Mouse (Mus musculus): ENCODE measurements around the gene Pald1. TPM values are rescaled to one million over a fixed set of nuclear protein-coding genes. Genes with fewer than 3 reads are reported as not detected.

The Pald1 gene
- polyA plus RNA-seq, 1 experiment from 2014 or later: 22.5 TPM

DNA sequence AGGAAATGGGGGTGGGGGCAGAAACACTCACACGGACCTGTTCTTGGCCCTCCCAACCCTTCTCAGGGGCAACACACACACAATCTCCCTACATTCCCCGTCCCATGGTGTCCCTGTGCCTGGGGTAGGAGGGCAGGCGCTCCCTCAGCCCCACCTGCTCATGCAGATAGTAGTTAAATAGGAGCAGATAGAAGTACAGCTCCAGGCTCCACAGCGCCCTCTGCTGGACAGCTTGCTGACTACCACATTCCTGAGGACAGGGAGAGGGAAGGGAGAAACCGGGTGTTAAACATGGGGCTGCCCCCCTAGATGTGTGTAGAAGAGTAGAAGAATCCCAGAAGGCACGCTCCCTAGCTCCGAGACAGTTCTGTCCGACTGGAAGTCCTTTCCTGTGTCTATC is 39.4 kb downstream of the Pald1 start:
- no peak overlapping the region for H3K4me2 ChIP-seq
- ATAC-seq (ENCODE audit: insufficient number of reproducible peaks, insufficient read depth, low FRiP score, low TSS enrichment, low read depth): no peak
- H3K36me3 ChIP-seq: peaks cover 31% of the 10 kb centered on the region
- WGBS: 58% methylated on average over 8 of the region's 8 CpGs
- no peak overlapping the region for H3K27ac ChIP-seq
- H3K4me1 ChIP-seq: peaks cover 7% of the 10 kb centered on the region; the same call in 1 of the 2 replicates
- no peaks in the 10 kb centered on the region for H3K9me3 ChIP-seq
- H3K27me3 ChIP-seq: no peaks in the 10 kb centered on the region
- H3K9ac ChIP-seq: no peak overlapping the region
- H3K4me3 ChIP-seq: no peak overlapping the region

DNA sequence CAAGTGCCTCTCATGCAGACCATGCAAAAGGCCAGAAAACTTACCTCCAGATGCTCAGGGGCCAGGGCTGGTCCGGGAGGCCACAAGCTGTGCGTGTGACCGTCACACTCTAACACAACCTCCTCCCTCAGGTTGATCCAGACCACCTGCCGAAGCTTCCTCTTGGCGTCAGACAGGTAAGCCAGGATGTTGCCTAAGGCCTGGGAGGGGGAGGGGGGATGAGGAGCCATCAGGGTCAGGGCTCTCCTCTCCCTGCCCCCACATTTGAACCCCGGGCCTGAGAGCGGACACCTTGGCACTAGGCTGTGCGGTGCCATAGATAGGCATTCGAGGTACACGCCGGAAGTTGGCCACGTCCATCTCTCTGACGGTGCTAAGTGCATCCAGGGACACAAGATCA is 40.6 kb downstream of the Pald1 start:
- no peak overlapping the region for H3K4me2 ChIP-seq
- 89% methylated on average over 13 of the region's 13 CpGs for WGBS
- no peak overlapping the region for H3K9ac ChIP-seq
- H3K27me3 ChIP-seq: no peaks in the 10 kb centered on the region
- H3K27ac ChIP-seq: no peak overlapping the region
- H3K9me3 ChIP-seq: no peaks in the 10 kb centered on the region
- H3K36me3 ChIP-seq: peaks cover 21% of the 10 kb centered on the region
- H3K4me3 ChIP-seq: no peak overlapping the region
- peaks cover 7% of the 10 kb centered on the region; the same call in 1 of the 2 replicates for H3K4me1 ChIP-seq
- ATAC-seq (ENCODE audit: insufficient number of reproducible peaks, insufficient read depth, low FRiP score, low TSS enrichment, low read depth): no peak

DNA sequence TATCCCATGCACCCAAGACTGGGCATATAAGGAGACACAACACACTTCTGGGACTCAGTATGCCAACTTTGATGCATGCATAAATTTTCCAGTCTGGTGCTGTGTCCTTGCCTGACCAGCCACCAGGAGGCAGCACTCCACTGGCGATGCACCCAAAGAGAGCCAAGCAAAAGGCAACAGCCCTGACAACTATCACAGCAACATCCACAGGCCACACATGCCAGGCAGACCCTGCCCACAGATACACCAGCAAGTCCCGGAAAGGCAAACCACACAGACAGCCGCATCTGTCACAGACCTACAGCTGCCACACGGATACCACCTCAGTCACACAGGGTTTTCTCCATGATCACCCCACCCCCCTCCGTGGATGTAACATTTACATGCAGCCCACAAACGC is 41.8 kb downstream of the Pald1 start:
- Histone ChIP-seq H3K4me2 (no peak overlapping the region), H3K9ac (no peak overlapping the region), H3K27ac (no peak overlapping the region), H3K27me3 (no peaks in the 10 kb centered on the region), H3K4me3 (no peak overlapping the region), H3K9me3 (no peaks in the 10 kb centered on the region), H3K36me3 (peaks cover 12% of the 10 kb centered on the region; the same call in 1 of the 2 replicates), H3K4me1 (peaks cover 7% of the 10 kb centered on the region; the same call in 1 of the 2 replicates)
- no peak for ATAC-seq (ENCODE audit: insufficient number of reproducible peaks, insufficient read depth, low FRiP score, low TSS enrichment, low read depth)
- 58% methylated on average over 6 of the region's 6 CpGs for WGBS

DNA sequence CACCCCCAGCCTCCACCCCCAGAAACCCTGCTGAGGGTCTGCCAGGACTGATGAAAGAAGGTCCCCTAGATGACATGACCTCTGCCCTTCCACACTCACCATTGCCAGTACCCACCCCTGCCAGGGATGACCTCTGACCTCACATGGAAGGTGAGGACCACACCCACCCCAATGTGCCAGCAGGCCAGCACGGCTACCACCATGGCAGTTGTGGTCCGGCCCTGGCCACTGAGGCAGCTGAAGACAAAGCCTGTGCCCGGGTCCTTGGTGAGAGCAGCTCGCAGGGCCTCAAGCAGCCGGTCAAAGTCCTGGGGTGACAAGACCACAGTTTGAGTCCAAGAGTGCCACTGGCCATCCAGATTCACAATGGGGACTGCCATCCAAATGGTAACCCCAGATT is 42.3 kb downstream of the Pald1 start:
- no peak overlapping the region for H3K4me2 ChIP-seq
- no peaks in the 10 kb centered on the region for H3K9me3 ChIP-seq
- H3K36me3 ChIP-seq: peaks cover 10% of the 10 kb centered on the region; the same call in 1 of the 2 replicates
- H3K4me3 ChIP-seq: no peak overlapping the region
- 92% methylated on average over 5 of the region's 5 CpGs for WGBS
- peaks cover 7% of the 10 kb centered on the region; the same call in 1 of the 2 replicates for H3K4me1 ChIP-seq
- H3K9ac ChIP-seq: no peak overlapping the region
- no peaks in the 10 kb centered on the region for H3K27me3 ChIP-seq
- no peak for ATAC-seq (ENCODE audit: insufficient number of reproducible peaks, insufficient read depth, low FRiP score, low TSS enrichment, low read depth)
- no peak overlapping the region for H3K27ac ChIP-seq

DNA sequence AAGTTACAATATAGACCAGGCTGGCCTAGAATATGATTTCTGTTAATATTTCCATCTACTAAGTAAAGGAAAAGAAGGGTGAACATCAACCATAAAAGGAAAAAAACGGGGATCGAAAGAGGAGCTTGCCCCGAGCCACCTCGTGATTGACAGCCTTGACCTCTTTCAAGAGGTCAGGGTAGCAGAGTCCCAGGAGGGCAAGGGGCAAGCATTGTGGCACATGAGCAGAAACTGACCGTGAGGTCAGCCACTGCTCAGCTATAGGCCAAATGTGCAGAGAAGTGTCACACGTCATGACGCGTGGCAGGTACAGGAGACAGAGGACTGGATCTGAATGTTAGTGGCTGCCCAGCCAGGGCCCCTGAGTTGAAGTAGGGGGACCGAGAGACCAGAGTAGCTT is 43.1 kb downstream of the Pald1 start:
- no peaks in the 10 kb centered on the region for H3K27me3 ChIP-seq
- WGBS: 48% methylated on average over 9 of the region's 9 CpGs
- H3K4me2 ChIP-seq: no peak overlapping the region
- H3K4me3 ChIP-seq: no peak overlapping the region
- no peak overlapping the region for H3K9ac ChIP-seq
- H3K9me3 ChIP-seq: no peaks in the 10 kb centered on the region
- H3K27ac ChIP-seq: no peak overlapping the region
- H3K36me3 ChIP-seq: peaks cover 10% of the 10 kb centered on the region; the same call in 1 of the 2 replicates
- ATAC-seq (ENCODE audit: insufficient number of reproducible peaks, insufficient read depth, low FRiP score, low TSS enrichment, low read depth): no peak
- peaks cover 7% of the 10 kb centered on the region; the same call in 1 of the 2 replicates for H3K4me1 ChIP-seq

DNA sequence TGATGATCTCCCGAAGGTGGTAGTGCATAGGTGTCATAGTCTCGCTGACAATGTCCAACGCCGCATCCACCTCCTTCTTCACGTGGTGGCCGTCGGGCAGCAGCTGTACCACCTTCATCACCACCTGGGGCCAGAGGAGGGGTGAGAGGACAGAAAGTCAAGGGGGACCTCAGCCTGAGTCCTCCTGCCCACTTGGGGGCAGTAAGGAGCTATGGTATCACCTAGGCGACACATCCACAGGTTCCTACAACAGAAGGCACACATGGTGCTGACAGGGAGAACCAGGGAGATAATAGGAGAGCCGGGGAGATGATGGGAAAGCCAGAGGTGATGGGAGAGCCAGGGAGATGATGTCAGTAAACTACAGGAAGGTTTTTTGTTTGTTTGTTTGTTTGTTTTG is 44.1 kb downstream of the Pald1 start:
- WGBS: 90% methylated on average over 9 of the region's 9 CpGs
- Histone ChIP-seq H3K9me3 (no peaks in the 10 kb centered on the region), H3K9ac (no peak overlapping the region), H3K36me3 (peaks cover 10% of the 10 kb centered on the region; the same call in 1 of the 2 replicates), H3K27me3 (no peaks in the 10 kb centered on the region), H3K4me1 (peaks cover 7% of the 10 kb centered on the region; the same call in 1 of the 2 replicates), H3K4me3 (no peak overlapping the region), H3K4me2 (no peak overlapping the region), H3K27ac (no peak overlapping the region)
- ATAC-seq (ENCODE audit: insufficient number of reproducible peaks, insufficient read depth, low FRiP score, low TSS enrichment, low read depth): no peak

DNA sequence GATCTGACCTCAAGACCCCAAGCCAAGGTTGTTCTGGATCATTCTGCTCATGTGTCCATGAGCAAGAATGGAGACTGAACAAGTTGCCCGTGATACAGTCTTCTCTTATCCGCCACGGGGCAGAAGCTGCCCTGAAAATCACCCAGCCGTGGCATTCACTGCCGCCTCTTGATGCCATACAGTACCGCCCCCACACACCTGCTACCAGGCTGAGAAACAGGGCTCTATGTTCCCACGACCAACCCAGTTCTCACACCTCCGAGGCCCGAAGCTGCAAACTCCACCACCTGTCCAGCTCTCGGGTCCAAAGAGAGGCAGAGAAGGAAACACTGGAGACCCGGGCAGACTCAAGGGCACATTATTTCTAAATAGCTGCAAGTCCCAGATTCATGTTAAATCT is 45.7 kb downstream of the Pald1 start:
- Histone ChIP-seq H3K4me2 (no peak overlapping the region), H3K4me1 (peaks cover 7% of the 10 kb centered on the region; the same call in 1 of the 2 replicates), H3K27me3 (no peaks in the 10 kb centered on the region), H3K9ac (no peak overlapping the region), H3K4me3 (no peak overlapping the region), H3K9me3 (no peaks in the 10 kb centered on the region), H3K36me3 (peaks cover 9% of the 10 kb centered on the region), H3K27ac (no peak overlapping the region)
- no peak for ATAC-seq (ENCODE audit: insufficient number of reproducible peaks, insufficient read depth, low FRiP score, low TSS enrichment, low read depth)
- 89% methylated on average over 11 of the region's 11 CpGs for WGBS

DNA sequence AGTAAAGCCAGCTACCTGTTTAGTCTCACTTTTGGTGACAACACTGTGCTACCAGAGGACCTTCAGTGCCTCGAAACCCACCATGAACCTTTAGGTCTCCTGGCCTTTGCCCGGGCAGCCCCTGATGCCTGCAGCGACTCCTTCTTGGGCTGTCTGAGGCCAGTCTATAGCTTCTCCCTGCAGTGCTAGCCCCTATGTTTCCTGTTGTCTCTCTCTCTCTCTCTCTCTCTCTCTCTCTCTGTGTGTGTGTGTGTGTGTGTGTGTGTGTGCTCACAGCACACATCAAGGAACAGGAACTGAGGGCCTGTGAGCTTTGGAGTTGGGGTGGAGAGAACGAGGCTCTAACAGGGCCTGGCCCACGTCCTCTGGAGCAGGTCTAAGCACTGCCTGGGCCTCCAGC is 46.7 kb downstream of the Pald1 start:
- Histone ChIP-seq H3K9ac (no peak overlapping the region), H3K27me3 (no peaks in the 10 kb centered on the region), H3K4me2 (no peak overlapping the region), H3K4me3 (no peak overlapping the region), H3K36me3 (peaks cover 7% of the 10 kb centered on the region), H3K9me3 (no peaks in the 10 kb centered on the region), H3K4me1 (peaks cover under 1% of the 10 kb centered on the region; the same call in 1 of the 2 replicates), H3K27ac (no peak overlapping the region)
- WGBS: 73% methylated on average over 5 of the region's 5 CpGs
- no peak for ATAC-seq (ENCODE audit: insufficient number of reproducible peaks, insufficient read depth, low FRiP score, low TSS enrichment, low read depth)

DNA sequence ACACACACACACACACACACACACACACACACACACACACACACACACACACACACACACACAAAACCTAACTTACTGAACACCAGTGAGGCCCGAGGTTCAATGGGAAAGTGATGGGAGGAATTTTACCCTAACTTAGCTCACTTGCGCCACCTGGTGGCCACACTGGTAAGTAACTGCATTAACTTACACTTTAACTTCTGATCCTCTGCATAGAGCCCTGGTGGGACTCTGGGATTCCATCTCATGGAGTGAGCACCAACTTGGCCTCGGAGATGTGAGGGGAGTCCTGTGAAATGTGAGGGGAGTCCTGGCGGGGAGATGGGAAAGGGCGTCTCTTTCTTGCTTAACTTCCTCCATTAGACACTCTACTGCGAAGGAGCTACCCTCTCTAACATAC is 47.2 kb downstream of the Pald1 start:
- 27% methylated on average over 6 of the region's 6 CpGs for WGBS
- ATAC-seq (ENCODE audit: insufficient number of reproducible peaks, insufficient read depth, low FRiP score, low TSS enrichment, low read depth): no peak

DNA sequence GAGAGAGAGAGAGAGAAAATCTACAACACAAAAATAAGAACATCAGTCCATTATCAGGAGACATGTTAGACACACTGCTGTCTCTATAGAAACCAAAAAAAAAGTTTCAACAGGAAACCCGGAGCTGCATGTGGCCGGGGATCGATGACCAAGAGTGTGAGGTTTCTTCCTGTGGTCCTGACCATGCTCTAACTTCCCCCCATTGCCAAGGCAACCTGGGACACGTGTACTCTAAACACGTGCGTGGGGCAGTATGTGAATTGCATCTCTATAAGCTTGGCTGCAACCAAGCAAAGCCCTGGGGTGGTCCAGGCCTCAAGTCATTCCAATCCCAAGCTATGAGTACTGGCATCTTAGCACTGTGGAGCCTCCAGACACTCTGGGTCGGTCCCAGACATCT is 48.8 kb downstream of the Pald1 start:
- WGBS: 67% methylated on average over 7 of the region's 7 CpGs
- Histone ChIP-seq H3K4me2 (no peak overlapping the region), H3K9me3 (no peaks in the 10 kb centered on the region), H3K4me1 (no peaks in the 10 kb centered on the region), H3K4me3 (no peak overlapping the region), H3K27ac (no peak overlapping the region), H3K27me3 (no peaks in the 10 kb centered on the region), H3K36me3 (peaks cover 7% of the 10 kb centered on the region), H3K9ac (no peak overlapping the region)
- ATAC-seq (ENCODE audit: insufficient number of reproducible peaks, insufficient read depth, low FRiP score, low TSS enrichment, low read depth): no peak

More for the DNA sequence above, 47.2 kb downstream of the Pald1 start:
- Histone ChIP-seq H3K9me3 (no peaks in the 10 kb centered on the region), H3K4me1 (no peaks in the 10 kb centered on the region), H3K27me3 (no peaks in the 10 kb centered on the region), H3K36me3 (peaks cover 7% of the 10 kb centered on the region), H3K4me2 (no peak overlapping the region), H3K27ac (no peak overlapping the region), H3K4me3 (no peak overlapping the region), H3K9ac (no peak overlapping the region)

DNA sequence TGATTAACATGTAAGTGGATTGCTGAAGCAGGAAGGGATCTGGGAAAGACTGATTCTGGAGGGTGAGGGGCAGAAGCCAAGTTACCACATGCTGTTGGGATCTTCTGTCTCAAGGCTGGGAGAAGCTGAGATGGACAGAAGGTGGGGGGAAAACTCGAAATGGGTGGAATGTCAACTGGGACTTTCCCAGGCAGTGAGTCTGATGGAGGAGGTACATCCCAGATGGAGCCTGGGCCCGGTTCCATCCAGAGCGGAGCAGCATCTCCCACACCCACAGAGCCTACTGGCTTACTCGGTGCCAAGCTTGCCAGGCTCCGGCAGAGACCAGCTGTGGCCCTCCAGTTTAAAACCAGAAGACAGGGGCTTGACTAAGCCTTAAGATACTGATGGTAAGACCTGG is 52.3 kb downstream of the Pald1 start:
- no peak overlapping the region for H3K4me2 ChIP-seq
- no peak overlapping the region for H3K9ac ChIP-seq
- 87% methylated on average over 5 of the region's 5 CpGs for WGBS
- no peaks in the 10 kb centered on the region for H3K9me3 ChIP-seq
- ATAC-seq (ENCODE audit: insufficient number of reproducible peaks, insufficient read depth, low FRiP score, low TSS enrichment, low read depth): no peak
- H3K36me3 ChIP-seq: peaks cover 7% of the 10 kb centered on the region
- no peak overlapping the region for H3K4me3 ChIP-seq
- H3K4me1 ChIP-seq: peaks cover 12% of the 10 kb centered on the region
- no peaks in the 10 kb centered on the region for H3K27me3 ChIP-seq
- H3K27ac ChIP-seq: peak overlapping the region; percentile 16; the same call in 1 of the 2 replicates

DNA sequence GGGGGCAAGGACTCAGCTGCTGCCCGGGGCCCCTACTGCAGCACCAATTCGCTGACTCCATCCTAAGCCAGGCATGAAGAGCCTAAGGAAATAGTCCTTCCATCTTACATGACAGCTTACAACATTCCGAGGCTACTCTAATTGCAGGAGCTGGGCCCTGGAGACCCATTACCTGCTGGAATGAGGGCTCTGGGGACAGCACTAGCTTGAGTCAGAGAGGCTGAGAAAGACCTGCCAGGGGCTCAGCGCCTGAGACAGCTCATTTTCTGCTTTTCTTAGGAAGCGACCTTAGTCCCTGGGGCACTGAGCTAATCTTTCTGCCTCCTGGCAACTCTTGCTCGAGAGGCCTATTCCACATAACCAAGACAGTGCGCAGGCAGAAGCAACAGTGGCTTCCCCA is 54.4 kb downstream of the Pald1 start:
- no peak for ATAC-seq (ENCODE audit: insufficient number of reproducible peaks, insufficient read depth, low FRiP score, low TSS enrichment, low read depth)

More for the DNA sequence above, 54.4 kb downstream of the Pald1 start:
- Histone ChIP-seq H3K4me2 (no peak overlapping the region), H3K9me3 (no peaks in the 10 kb centered on the region), H3K27me3 (no peaks in the 10 kb centered on the region), H3K4me1 (peaks cover 16% of the 10 kb centered on the region), H3K4me3 (no peak overlapping the region), H3K27ac (no peak overlapping the region), H3K36me3 (peaks cover 7% of the 10 kb centered on the region), H3K9ac (no peak overlapping the region)
- 34% methylated on average over 7 of the region's 7 CpGs for WGBS
